Mouse (Mus musculus) lung, postnatal 0 days (tissue): ENCODE results near the gene Cux1. TPM values are rescaled to one million over a fixed set of nuclear protein-coding genes. Genes with fewer than 3 reads are reported as not detected.

Source experiments
- ATAC-seq: fragments of 200-750 bp; cut with Nextera tagmentation; 2 replicates; pipeline ENCODE4 v1.8.0; 2017; ENCODE audit warnings: moderate library complexity
- DNase-seq: peaks from one replicate; pipeline ENCODE4 v3.0.0-alpha.2; 2016; ENCODE audit warnings: low spot score
- H3K27ac ChIP-seq: fragments of 300-500 bp; sonication (generic); 2 replicates; pipeline ENCODE4 v1.5.1; 2014; ENCODE audit warnings: antibody characterized with exemption, mild to moderate bottlenecking, low read length, mixed read lengths
- H3K27me3 ChIP-seq: fragments of 300-500 bp; sonication (generic); replicated peaks from 2 replicates; pipeline ENCODE4 v1.6.1; 2014; ENCODE audit warnings: low read length, mixed read lengths; ENCODE audit not compliant: insufficient read depth
- H3K36me3 ChIP-seq: fragments of 300-500 bp; sonication (generic); 2 replicates; pipeline ENCODE4 v1.6.1; 2014; ENCODE audit warnings: low read length, mixed read lengths; ENCODE audit not compliant: insufficient read depth
- H3K4me1 ChIP-seq: fragments of 300-500 bp; sonication (generic); 2 replicates; pipeline ENCODE4 v1.6.1; 2014; ENCODE audit warnings: antibody characterized with exemption, low read depth, low read length, mixed read lengths; ENCODE audit not compliant: insufficient read depth
- H3K4me2 ChIP-seq: fragments of 300-500 bp; sonication (generic); replicated peaks from 2 replicates; pipeline ENCODE4 v1.6.1; 2014; ENCODE audit warnings: low read depth, mild to moderate bottlenecking, low read length, moderate library complexity, mixed read lengths
- H3K4me3 ChIP-seq: fragments of 300-500 bp; sonication (generic); 2 replicates; pipeline ENCODE4 v1.5.1; 2014; ENCODE audit warnings: low read depth, low read length
- H3K9ac ChIP-seq: fragments of 300-500 bp; sonication (generic); replicated peaks from 2 replicates; pipeline ENCODE4 v1.6.1; 2014; ENCODE audit warnings: low read depth, mild to moderate bottlenecking
- H3K9me3 ChIP-seq: fragments of 300-500 bp; sonication (generic); 2 replicates; pipeline ENCODE4 v1.6.1; 2016; ENCODE audit warnings: low read length, mixed read lengths
- CTCF ChIP-seq: IDR thresholded peaks from 2 replicates; pipeline ENCODE4 v1.5.1; 2016; ENCODE audit warnings: antibody characterized with exemption, mild to moderate bottlenecking
- EP300 ChIP-seq: IDR thresholded peaks from 2 replicates; pipeline ENCODE4 v1.6.1; 2016; ENCODE audit warnings: antibody characterized with exemption, mild to moderate bottlenecking, control low read depth
- WGBS: fragments of 180-500 bp; shearing (Covaris S2); extraction: QIAGEN DNeasy Blood & Tissue Kit; methylation state at CpG from one replicate; pipeline ENCODE4 v1.1.7; 2014; 5-methylcytosine and 5-hydroxymethylcytosine counted together
- polyA plus RNA-seq: library from polyadenylated mRNA; unstranded; fragments of >200 nt; fragmentation: Nextera tagmentation; extraction: Ambion mirVana; gene quantifications from 2 replicates; pipeline ENCODE4 v1.2.1, GENCODE M21; 2015

The Cux1 gene
- polyA plus RNA-seq, 1 experiment from 2014 or later, result 68.5 TPM

GRCm38 (mm10) chr5:136462613-136463012 lies 104.7 kb downstream of the Cux1 start:
- TF ChIP-seq EP300, result no peak; the same call in 1 of the 2 replicates
- TF ChIP-seq CTCF, result no peak

DNA sequence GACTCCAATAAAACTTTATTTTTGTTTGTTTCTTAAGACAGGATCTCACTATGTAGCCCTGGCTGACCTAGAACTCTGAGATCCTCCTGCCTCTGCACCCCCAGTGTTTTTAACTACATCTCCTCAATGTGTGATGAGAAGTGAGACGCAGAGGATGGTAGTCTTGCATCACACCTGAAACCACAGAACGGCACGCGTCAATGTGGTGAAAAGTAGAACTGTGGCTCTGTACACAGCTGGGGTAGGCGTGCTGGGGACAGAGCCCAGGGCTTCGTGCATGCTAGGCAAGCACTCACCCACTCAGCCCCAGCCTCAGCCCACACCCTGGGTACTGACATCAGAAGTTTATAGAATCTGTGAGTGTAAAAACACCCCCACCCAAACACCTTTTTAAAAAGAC lies 107.4 kb downstream of the Cux1 start:
- DNase-seq (no peak), ATAC-seq (no peak)
- Histone ChIP-seq H3K36me3 (no peaks in the 10 kb centered on the region), H3K4me1 (peaks cover 23% of the 10 kb centered on the region; the same call in 1 of the 2 replicates), H3K9ac (no peak overlapping the region), H3K27ac (0 out of 2 replicates have a peak overlapping the region, but pooled peaks have one; percentile 48), H3K27me3 (no peaks in the 10 kb centered on the region), H3K4me2 (no peak overlapping the region), H3K9me3 (no peaks in the 10 kb centered on the region), H3K4me3 (no peak overlapping the region)
- WGBS, result 83% methylated on average over 6 of the region's 6 CpGs
- TF ChIP-seq CTCF (no peak), EP300 (no peak)

More at GRCm38 (mm10) chr5:136462613-136463012, 104.7 kb downstream of the Cux1 start:
- 39% methylated on average over 6 of the region's 6 CpGs for WGBS
- no peaks in the 10 kb centered on the region for H3K9me3 ChIP-seq
- H3K4me2 ChIP-seq, result no peak overlapping the region
- no peak overlapping the region for H3K9ac ChIP-seq
- H3K27ac ChIP-seq, result no peak overlapping the region
- no peak for DNase-seq
- H3K4me1 ChIP-seq, result peaks cover 37% of the 10 kb centered on the region; the same call in 1 of the 2 replicates
- H3K27me3 ChIP-seq, result no peaks in the 10 kb centered on the region
- no peaks in the 10 kb centered on the region for H3K36me3 ChIP-seq
- ATAC-seq, result no peak
- no peak overlapping the region for H3K4me3 ChIP-seq

GRCm38 (mm10) chr5:136458893-136459499 lies 108.3 kb downstream of the Cux1 start:
- peak; percentile 46 for ATAC-seq
- H3K27ac ChIP-seq, result peak overlapping the region; percentile 48
- no peak overlapping the region for H3K4me3 ChIP-seq
- no peak overlapping the region for H3K9ac ChIP-seq
- H3K9me3 ChIP-seq, result no peaks in the 10 kb centered on the region
- H3K4me1 ChIP-seq, result peaks cover 23% of the 10 kb centered on the region; the same call in 1 of the 2 replicates
- peak; percentile 25 for DNase-seq
- no peak overlapping the region for H3K4me2 ChIP-seq
- 42% methylated on average over 11 of the region's 11 CpGs for WGBS
- no peaks in the 10 kb centered on the region for H3K36me3 ChIP-seq
- no peak for TF ChIP-seq CTCF
- peak; percentile 85 for TF ChIP-seq EP300
- no peaks in the 10 kb centered on the region for H3K27me3 ChIP-seq

DNA sequence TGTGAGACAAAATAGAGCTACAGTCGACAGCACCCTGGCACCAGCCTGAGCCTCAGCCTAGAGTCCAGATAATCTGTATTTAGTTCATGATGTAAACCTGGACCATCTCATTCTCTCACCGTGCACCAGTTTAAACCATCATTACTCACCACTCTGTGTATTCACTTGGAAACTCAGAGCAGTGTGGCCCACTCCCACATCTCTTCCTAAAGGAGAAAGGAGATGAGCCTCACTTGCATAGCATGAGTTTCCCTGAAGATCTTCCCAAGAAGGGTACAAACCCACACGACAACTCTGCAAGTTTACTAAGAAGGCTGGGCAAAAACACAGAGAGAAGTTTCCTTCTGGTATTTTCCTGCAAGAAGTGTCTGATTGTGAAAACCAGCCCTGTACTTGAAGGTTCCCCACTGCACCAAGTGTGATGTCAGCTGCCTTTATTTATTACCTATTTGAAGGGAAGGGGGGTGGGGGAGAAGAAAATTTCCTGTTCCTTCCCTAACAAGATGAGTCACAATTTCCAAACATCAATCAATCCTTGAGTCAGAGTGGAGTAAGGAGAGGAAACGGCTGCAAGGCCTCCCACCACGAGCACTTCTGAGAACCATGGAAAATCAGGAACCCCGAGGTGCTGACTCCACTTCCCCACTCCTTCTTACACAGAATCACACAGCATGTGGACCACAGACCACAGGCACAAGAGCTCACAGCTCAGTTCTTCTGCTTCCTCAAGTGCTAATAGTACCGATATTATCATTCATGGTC lies 109.0 kb downstream of the Cux1 start:
- Histone ChIP-seq H3K4me3 (no peak overlapping the region), H3K4me2 (no peak overlapping the region), H3K36me3 (no peaks in the 10 kb centered on the region), H3K4me1 (peaks cover 23% of the 10 kb centered on the region; the same call in 1 of the 2 replicates), H3K27me3 (no peaks in the 10 kb centered on the region), H3K9me3 (no peaks in the 10 kb centered on the region), H3K9ac (no peak overlapping the region), H3K27ac (peak overlapping the region; percentile 48)
- ATAC-seq (peak; percentile 82), DNase-seq (peak; percentile 91)
- WGBS, result 23% methylated on average over 7 of the region's 7 CpGs
- TF ChIP-seq CTCF (no peak), EP300 (peak; percentile 97)

- H3K9ac ChIP-seq, result no peak overlapping the region
- no peaks in the 10 kb centered on the region for H3K9me3 ChIP-seq
- DNase-seq, result no peak
- H3K4me3 ChIP-seq, result no peak overlapping the region
- peaks cover 15% of the 10 kb centered on the region; the same call in 1 of the 2 replicates for H3K4me1 ChIP-seq
- H3K27me3 ChIP-seq, result no peaks in the 10 kb centered on the region
- WGBS, result 43% methylated on average over 4 of the region's 4 CpGs
- no peaks in the 10 kb centered on the region for H3K36me3 ChIP-seq
- peak; percentile 29; the same call in 1 of the 2 replicates for TF ChIP-seq EP300
- TF ChIP-seq CTCF, result no peak
- no peak; the same call in 1 of the 2 replicates for ATAC-seq
- H3K4me2 ChIP-seq, result no peak overlapping the region
- no peak overlapping the region; the same call in 1 of the 2 replicates for H3K27ac ChIP-seq
Observed at GRCm38 (mm10) chr5:136456395-136456794, 110.9 kb downstream of the Cux1 start.

GRCm38 (mm10) chr5:136452681-136453080 lies 114.6 kb downstream of the Cux1 start:
- H3K27me3 ChIP-seq, result no peaks in the 10 kb centered on the region
- TF ChIP-seq CTCF, result no peak
- no peak for TF ChIP-seq EP300
- no peaks in the 10 kb centered on the region for H3K9me3 ChIP-seq
- ATAC-seq, result no peak
- 87% methylated on average over 3 of the region's 3 CpGs for WGBS
- H3K4me2 ChIP-seq, result no peak overlapping the region
- H3K36me3 ChIP-seq, result no peaks in the 10 kb centered on the region
- DNase-seq, result no peak
- H3K9ac ChIP-seq, result no peak overlapping the region
- no peak overlapping the region for H3K4me3 ChIP-seq
- H3K27ac ChIP-seq, result no peak overlapping the region
- H3K4me1 ChIP-seq, result peaks cover 10% of the 10 kb centered on the region; the same call in 1 of the 2 replicates
